Mouse (Mus musculus): ENCODE data around the gene Gm4884.
"Not testable (repeated sequence)": the region's sequence is repeated elsewhere in the genome, so short reads cannot be mapped to it uniquely, and the experiment has no call there.

Gm4884 gene

GRCm38 (mm10) chr7:41032419-41032818, at the start of gene Gm4884:
TSS of gene Gm4884 (plus strand) at chr7:41032719.
- not testable (repeated sequence) for DNase-seq (ENCODE audit: low spot score in 2 of 2)

- DNase-seq (ENCODE audit: low spot score in 2 of 2), result no peak
These were observed 45.3 kb upstream of the Gm4884 start, which contains the start of gene 4930433I11Rik for GRCm38 (mm10) chr7:40987243-40987642. TSS of gene 4930433I11Rik (plus strand) at chr7:40987543.

- DNase-seq (ENCODE audit: low spot score in 2 of 2), result not testable (repeated sequence)
These were observed 11.5 kb downstream of the Gm4884 start for GRCm38 (mm10) chr7:41044058-41044457.

Data from frontal cortex, postnatal 25 days (tissue).